Mouse (Mus musculus): ENCODE data around the gene Ptk7.

Ptk7 gene

GRCm38 (mm10) chr17:46554977-46555672, 74.2 kb downstream of the Ptk7 start:
- peak; percentile 46 for DNase-seq

GRCm38 (mm10) chr17:46554646-46554976, 74.7 kb downstream of the Ptk7 start:
- peak; percentile 37 for DNase-seq

- no peak for DNase-seq
These were observed 75.4 kb downstream of the Ptk7 start for GRCm38 (mm10) chr17:46553926-46554325.

GRCm38 (mm10) chr17:46553469-46553868, 75.8 kb downstream of the Ptk7 start:
- no peak for DNase-seq

- peak; percentile 91 for DNase-seq
These were observed 76.4 kb downstream of the Ptk7 start for GRCm38 (mm10) chr17:46552841-46553423.

GRCm38 (mm10) chr17:46552151-46552550, 77.2 kb downstream of the Ptk7 start:
- DNase-seq, result no peak

GRCm38 (mm10) chr17:46551369-46551768, 77.9 kb downstream of the Ptk7 start:
- DNase-seq, result no peak

- no peak for DNase-seq
These were observed 78.4 kb downstream of the Ptk7 start for GRCm38 (mm10) chr17:46550904-46551303.

- DNase-seq, result no peak
These were observed 79.7 kb downstream of the Ptk7 start for GRCm38 (mm10) chr17:46549642-46550041.

GRCm38 (mm10) chr17:46549193-46549592, 80.1 kb downstream of the Ptk7 start:
- DNase-seq, result peak; percentile 63

- no peak for DNase-seq
These were observed 80.6 kb downstream of the Ptk7 start for GRCm38 (mm10) chr17:46548741-46549140.

- no peak for DNase-seq
These were observed 81.4 kb downstream of the Ptk7 start for GRCm38 (mm10) chr17:46547923-46548322.

GRCm38 (mm10) chr17:46546995-46547394, 82.3 kb downstream of the Ptk7 start:
- DNase-seq, result no peak

GRCm38 (mm10) chr17:46546591-46546990, 82.7 kb downstream of the Ptk7 start:
- no peak for DNase-seq

- peak; percentile 61 for DNase-seq
These were observed 83.3 kb downstream of the Ptk7 start, which contains the start of gene Cul9 for GRCm38 (mm10) chr17:46545813-46546564. Gene Cul9, minus strand, starts transcription at chr17:46546388.

GRCm38 (mm10) chr17:46543661-46544060, 85.6 kb downstream of the Ptk7 start:
- no peak for DNase-seq

- peak; percentile 83 for DNase-seq
These were observed 103.6 kb downstream of the Ptk7 start for GRCm38 (mm10) chr17:46525579-46526307.

- no peak for DNase-seq
These were observed 104.2 kb downstream of the Ptk7 start for GRCm38 (mm10) chr17:46525065-46525464.

- DNase-seq, result peak; percentile 21
These were observed 107.2 kb downstream of the Ptk7 start for GRCm38 (mm10) chr17:46521963-46522668.

GRCm38 (mm10) chr17:46521174-46521573, 108.1 kb downstream of the Ptk7 start:
- no peak for DNase-seq

- no peak for DNase-seq
These were observed 108.8 kb downstream of the Ptk7 start for GRCm38 (mm10) chr17:46520385-46520979.

GRCm38 (mm10) chr17:46519971-46520370, 109.3 kb downstream of the Ptk7 start:
- no peak for DNase-seq

Data from lung, postnatal 14 days (tissue).